Comparison of ENCODE assay signal across 7 mouse cellular contexts in genomic region chr12:26532823-26533640, GRCm38 (mm10).
DNase-seq lines count a peak whose midpoint lies in the region; ATAC-seq lines count a peak whose summit lies in the region.

No protein-coding gene starts in this region.

- 38% methylated on average over 13 of the region's 13 CpGs for WGBS in intestine, embryonic 14.5 days
- 37% methylated on average over 13 of the region's 13 CpGs for WGBS in midbrain, embryonic 12.5 days

- H3K36me3 ChIP-seq in intestine, embryonic 14.5 days (ENCODE audit: control insufficient read depth, insufficient read depth, low read length): no peaks in the 10 kb centered on the region
- no peaks in the 10 kb centered on the region for H3K36me3 ChIP-seq in midbrain, embryonic 12.5 days

- H3K27ac ChIP-seq in intestine, embryonic 14.5 days (ENCODE audit: low read depth): no peak overlapping the region
- peak overlapping the region; percentile 91 for H3K27ac ChIP-seq in midbrain, embryonic 12.5 days (replicated peaks)

- H3K27me3 ChIP-seq in intestine, embryonic 14.5 days (replicated peaks; ENCODE audit: control insufficient read depth, insufficient read depth, low read length): no peaks in the 10 kb centered on the region
- H3K27me3 ChIP-seq in midbrain, embryonic 12.5 days: no peaks in the 10 kb centered on the region

- 0 out of 2 replicates have a peak overlapping the region, but pooled peaks have one; percentile 0 for H3K4me2 ChIP-seq in intestine, embryonic 14.5 days (ENCODE audit: low read length)
- H3K4me2 ChIP-seq in midbrain, embryonic 12.5 days (replicated peaks): peak overlapping the region; percentile 34

- intact Hi-C loops in left cerebral cortex, postnatal 10 days (cut with DNase I): loop anchor here (2.0 to 10.0 kb wide), 3 partner anchors 522 to 1900 kb away; no protein-coding TSS in a partner anchor

- H3K4me1 ChIP-seq in intestine, embryonic 14.5 days (replicated peaks; ENCODE audit: control insufficient read depth, insufficient read depth, low read length): peaks cover 10% of the 10 kb centered on the region
- H3K4me1 ChIP-seq in midbrain, embryonic 12.5 days: peaks cover 27% of the 10 kb centered on the region

- peak; percentile 54; the same call in 1 of the 2 replicates for ATAC-seq in intestine, embryonic 14.5 days (replicated peaks; ENCODE audit: low FRiP score, low TSS enrichment, low read depth)
- peak; percentile 80 for ATAC-seq in midbrain, embryonic 12.5 days (ENCODE audit: low FRiP score, low read depth)

- H3K9me3 ChIP-seq in intestine, embryonic 14.5 days (ENCODE audit: control insufficient read depth, low read length): no peaks in the 10 kb centered on the region
- no peaks in the 10 kb centered on the region for H3K9me3 ChIP-seq in midbrain, embryonic 12.5 days

- peak; percentile 77 to 78 for DNase-seq in adrenal gland, adult 18-20 months (ENCODE audit: low spot score in 2 of 2)
- peak; percentile 81 to 86 for DNase-seq in cerebellum, postnatal 36 days
- peak; percentile 79 to 83 for DNase-seq in frontal cortex, postnatal 36 days (ENCODE audit: low spot score in 2 of 2)
- DNase-seq in intestine, embryonic 14.5 days (ENCODE audit: low spot score): peak; percentile 92
- peak; percentile 76 to 79 for DNase-seq in left cerebral cortex, postnatal 10 days (ENCODE audit: extremely low spot score in 1 of 2, low spot score in 2 of 2)
- DNase-seq in spleen, adult 12 weeks (ENCODE audit: low spot score): peak; percentile 17

- H3K9ac ChIP-seq in intestine, embryonic 14.5 days (ENCODE audit: low read length): no peak overlapping the region
- no peak overlapping the region for H3K9ac ChIP-seq in midbrain, embryonic 12.5 days (replicated peaks)

- H3K4me3 ChIP-seq in intestine, embryonic 14.5 days (ENCODE audit: low read depth, low read length): no peak overlapping the region
- H3K4me3 ChIP-seq in midbrain, embryonic 12.5 days: no peak overlapping the region

Comparison
In these comparisons a context has a peak if more than half of its experiments do, and no peak if none do; other contexts are left out.
1. DNase-seq: peak in every context shown above with its lines; median percentile 92 in intestine, embryonic 14.5 days; 84 in cerebellum, postnatal 36 days; 81 in frontal cortex, postnatal 36 days; 78 in adrenal gland, adult 18-20 months; 78 in left cerebral cortex, postnatal 10 days; 17 in spleen, adult 12 weeks.